Mouse (Mus musculus) retina, postnatal 7 days (tissue): Measurements from ENCODE around the gene Lyzl4.

Experiments
- DNase-seq: peaks from one replicate; pipeline ENCODE4 v3.0.0-alpha.2; 2012; ENCODE audit warnings: low read depth, low spot score

Lyzl4 gene

DNA sequence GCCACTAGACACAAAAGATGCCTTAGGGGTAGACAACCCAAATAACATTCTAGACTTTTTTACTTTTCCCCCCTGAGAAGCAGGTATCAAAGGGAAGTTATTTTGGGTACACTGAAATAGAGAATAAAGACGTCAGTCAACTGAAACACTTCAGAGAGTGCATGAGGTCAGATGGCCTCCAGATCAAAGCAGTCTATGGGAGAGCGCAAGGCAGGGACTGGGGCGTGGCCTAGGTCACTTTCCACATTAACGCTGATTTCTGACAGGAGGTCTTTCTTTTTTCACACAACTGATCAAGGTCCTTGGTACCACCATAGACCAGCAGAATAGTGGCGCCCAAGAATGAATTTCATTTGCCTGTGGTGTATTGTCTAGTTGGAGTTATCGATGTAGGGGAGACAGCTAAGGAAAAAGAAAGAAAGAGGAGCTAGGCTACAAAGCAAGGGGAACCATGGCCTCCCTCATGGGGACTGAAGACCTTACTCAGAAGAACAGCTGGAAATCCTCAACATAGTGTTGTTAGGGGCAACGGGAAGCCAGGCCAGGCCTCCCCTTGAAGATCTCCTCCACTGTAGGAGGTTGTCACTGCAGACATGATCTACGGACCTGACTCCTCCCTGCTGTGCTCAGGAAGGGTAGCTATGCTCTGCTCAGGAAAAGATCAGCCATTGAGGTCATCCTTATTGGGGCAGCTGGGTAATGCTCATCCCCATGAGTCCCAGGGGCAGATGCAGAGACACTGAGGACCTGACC is 113.1 kb downstream of the Lyzl4 start:
- DNase-seq, result no peak
